Mouse (Mus musculus): ENCODE results near the gene Fgf12.

Gene Fgf12

DNA sequence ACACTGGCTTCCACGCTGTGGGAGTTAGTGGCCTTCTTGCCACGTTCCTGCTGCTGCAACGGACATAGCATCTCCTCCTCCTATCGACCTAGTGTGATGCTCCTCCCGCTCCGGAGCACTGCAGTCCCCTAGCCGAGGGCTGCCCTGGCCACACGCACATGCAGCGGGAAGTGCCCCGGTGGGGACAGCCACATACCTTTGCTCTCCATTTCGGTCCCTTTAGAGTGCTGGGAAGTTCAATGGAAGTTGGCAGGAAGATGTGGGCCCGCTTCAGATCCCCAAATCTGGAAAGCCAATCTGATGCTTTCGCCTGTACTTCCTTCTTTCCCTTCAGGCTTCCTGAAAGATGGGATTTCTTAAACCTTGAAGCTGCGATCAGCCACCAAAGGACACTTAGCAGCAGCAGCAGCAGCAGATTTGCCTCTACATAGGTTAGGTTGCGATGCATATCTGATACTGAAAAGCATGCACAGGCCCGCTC is at the start of gene Fgf12:
Fgf12 (minus strand) TSS at position 431 of the 481 bp plus-strand sequence.
- TF ChIP-seq GATA4 (IDR thresholded peaks at IDR 0.05; ENCODE audit: insufficient replicate concordance, low read length): no peak

DNA sequence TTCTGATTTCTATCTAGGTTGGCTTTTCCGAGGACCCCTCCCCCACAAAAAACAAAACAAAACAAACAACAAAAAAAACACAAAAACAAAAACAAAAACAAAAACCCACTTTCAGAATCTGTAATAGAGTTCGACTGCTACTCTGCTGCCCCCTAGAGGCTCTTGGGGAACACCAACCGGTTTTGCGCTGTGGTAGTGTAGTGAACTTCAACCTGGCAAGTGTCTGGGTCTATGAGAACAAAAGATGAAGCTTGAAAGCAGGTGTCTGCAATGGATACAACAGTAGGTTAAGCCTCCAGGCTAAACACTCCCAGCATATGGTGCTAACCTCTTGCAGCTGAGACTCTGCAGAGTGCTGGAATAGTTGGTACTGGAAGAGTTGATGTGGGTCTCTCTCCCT is 40.2 kb upstream of the Fgf12 start:
- no peak for TF ChIP-seq GATA4 (IDR thresholded peaks at IDR 0.05; ENCODE audit: insufficient replicate concordance, low read length)

DNA sequence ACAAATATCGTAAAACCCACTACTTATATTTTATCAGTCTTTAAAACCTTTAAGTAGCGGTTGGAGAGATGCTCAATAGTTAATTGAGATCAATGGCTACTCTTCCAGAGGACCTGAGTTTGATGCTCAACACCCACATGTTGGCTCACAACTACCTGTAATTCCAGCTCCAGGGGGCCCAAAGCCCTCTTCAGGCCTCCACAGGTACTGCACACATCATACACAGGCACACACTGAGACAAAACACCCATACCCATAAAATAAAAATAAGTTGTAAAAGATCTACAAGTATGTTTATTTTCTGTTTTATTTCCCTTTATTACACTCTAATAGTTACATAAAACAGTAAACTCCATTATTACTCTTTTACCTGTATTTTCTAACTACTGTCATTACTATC is 17.4 kb upstream of the Fgf12 start:
- TF ChIP-seq GATA4 (IDR thresholded peaks at IDR 0.05; ENCODE audit: insufficient replicate concordance, low read length): no peak

DNA sequence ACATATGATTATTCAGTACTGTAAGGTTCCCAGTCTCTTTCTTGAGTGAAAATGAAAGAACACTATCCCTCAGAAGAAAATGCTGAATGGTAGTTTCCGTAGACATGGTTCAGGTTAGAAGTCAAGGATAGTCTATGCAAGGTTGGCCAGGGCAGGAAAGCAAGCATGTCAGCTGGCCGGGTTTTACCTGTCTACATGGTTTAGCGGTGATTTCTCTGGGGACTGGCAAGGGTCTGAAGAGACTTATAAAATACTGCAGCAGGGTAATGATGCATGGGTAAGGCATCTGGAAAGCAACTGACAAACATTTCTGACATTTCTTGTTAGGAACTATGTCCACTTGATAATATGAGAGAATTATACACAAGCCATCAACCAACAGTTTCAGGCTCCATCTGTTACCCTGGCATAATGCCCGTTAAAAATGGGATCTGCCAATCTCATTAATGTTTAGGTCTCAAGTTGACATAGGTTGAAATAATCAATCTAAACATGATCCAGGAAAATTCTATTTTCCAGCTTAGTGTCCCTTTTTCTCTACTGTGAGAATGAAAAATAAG is 8.6 kb upstream of the Fgf12 start:
- TF ChIP-seq GATA4 (IDR thresholded peaks at IDR 0.05; ENCODE audit: insufficient replicate concordance, low read length): no peak

DNA sequence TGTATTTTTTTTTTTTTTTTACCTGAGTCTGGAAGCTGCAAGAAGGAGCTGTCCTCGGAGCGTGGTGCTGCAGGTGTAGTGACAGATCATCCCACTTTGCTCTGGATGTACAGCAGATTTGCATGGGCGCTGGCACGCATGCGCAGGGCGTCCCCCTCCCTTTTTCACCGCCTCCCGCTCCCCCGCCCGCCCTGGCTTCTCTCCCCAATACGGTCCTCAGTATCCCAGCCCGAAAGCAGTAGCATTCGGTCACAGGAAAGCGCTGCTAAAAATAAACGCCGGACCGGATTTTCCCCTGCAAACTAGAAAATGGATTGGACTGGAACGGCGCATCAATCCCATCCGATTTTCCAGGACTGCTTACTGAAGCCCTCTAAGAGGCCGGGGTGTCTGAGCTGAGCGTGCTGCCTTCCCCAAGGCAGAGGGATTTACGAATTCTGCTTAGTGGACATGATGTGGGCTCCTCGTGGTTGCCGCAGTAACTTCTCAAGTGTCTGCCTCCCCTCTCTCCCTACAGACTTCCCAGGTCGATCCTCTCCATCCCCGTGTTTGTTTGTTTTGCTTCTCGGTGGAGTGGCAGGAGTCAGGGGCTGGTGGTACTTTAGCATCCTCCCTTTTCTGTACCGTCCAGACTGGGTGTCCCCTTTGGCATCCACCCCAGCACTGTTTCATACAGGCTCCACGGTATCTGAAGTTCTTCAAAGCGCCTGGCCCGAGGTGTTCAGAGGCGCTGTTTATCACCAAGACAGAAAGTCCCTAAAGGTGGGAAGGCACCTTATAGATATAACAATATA is 453 bp upstream of the Fgf12 start:
- no peak for TF ChIP-seq GATA4 (IDR thresholded peaks at IDR 0.05; ENCODE audit: insufficient replicate concordance, low read length)

DNA sequence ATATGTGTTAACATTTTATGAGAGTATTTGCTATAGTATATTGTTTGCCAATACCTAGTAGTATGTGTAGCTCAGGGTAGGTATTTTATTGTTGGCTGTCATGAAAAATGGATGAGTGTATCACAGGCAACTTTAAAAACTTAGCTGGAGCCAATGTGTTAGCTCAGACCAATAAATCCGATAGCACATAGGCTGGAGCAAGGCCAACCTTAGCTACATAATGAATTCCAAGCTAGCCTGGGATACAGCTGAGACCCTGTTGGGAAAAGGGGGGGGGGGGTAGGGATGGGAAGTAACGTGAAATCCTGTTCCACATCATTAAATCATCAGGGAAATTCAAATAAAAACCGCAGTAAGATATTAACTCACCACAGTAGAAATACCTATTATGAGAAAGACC is 18.4 kb downstream of the Fgf12 start:
- TF ChIP-seq GATA4 (IDR thresholded peaks at IDR 0.05; ENCODE audit: insufficient replicate concordance, low read length): no peak

DNA sequence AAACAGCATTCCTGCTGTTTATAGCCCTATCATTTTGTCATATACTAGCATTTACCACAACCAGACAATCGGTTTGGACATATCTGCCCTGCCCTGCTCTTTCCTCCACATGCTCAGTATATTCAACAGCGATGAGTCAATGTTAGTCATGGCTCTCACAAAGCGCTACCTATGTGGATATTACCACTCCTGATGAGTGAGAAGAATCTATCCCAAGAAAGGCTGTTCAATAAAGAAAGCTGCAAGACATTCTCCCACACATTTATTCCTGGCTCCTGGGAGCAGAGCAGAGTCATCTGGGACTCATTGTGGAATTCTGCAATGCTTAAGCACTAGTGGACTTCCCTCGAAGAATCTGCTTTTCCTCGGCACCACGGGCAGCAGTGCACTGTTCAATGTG is 26.1 kb downstream of the Fgf12 start:
- no peak for TF ChIP-seq GATA4 (IDR thresholded peaks at IDR 0.05; ENCODE audit: insufficient replicate concordance, low read length)

DNA sequence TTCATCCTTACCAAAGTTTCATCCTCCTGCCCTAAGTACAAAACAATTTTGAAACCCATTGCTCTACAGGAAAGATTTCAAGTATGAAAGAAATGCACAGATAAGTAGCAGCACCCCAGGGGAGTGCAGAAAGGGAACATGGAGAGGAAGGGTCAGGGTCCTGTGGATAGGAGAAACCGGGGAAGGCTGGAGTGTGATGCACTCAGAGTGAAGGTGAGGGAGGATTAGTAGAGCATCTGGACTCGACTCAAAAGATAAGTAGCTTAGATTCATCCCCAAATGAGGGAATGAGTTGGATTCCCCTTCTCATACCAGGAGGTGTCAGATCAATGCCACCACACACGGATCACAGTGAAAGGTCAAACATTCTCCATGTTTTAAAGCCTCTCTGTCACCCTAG is 46.2 kb downstream of the Fgf12 start:
- no peak for TF ChIP-seq GATA4 (IDR thresholded peaks at IDR 0.05; ENCODE audit: insufficient replicate concordance, low read length)

DNA sequence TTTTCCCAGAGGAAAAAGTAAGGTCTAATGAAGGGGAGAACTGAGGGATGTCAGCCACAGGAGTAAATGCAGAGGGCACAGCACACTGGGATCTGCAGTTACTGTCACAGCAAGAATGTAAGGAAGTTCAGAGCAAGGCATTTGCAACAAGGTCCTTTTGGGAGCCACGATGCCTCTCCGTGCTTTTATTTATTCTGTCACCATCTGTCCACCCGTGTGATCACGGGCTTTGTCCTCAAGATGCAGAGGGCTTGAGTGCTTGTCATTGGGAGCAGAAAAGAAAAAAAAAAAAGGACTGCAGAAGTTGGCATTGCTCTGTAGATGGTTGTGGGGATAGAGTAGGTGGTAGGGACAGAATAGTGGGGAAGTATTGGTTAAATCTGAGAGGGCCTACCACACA is 52.5 kb downstream of the Fgf12 start:
- no peak for TF ChIP-seq GATA4 (IDR thresholded peaks at IDR 0.05; ENCODE audit: insufficient replicate concordance, low read length)

DNA sequence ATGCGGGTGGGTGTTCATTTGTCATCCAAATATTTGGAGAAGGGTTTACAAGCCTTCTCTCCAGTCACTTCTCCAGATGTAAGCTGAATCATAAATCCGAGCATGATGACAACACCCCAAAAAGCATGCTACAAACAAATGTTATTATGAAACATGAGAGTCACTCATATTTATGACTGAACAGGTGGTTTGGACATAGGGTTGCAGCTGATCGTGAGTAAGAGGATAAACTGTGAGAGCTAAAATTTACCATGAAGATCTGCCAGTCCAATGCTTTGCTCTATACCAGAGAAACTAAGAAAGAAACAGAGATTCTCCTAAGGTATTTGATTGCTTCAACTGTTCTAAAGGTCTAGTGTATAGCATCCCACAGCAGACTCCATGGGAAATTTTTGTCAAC is 56.0 kb downstream of the Fgf12 start:
- no peak for TF ChIP-seq GATA4 (IDR thresholded peaks at IDR 0.05; ENCODE audit: insufficient replicate concordance, low read length)

DNA sequence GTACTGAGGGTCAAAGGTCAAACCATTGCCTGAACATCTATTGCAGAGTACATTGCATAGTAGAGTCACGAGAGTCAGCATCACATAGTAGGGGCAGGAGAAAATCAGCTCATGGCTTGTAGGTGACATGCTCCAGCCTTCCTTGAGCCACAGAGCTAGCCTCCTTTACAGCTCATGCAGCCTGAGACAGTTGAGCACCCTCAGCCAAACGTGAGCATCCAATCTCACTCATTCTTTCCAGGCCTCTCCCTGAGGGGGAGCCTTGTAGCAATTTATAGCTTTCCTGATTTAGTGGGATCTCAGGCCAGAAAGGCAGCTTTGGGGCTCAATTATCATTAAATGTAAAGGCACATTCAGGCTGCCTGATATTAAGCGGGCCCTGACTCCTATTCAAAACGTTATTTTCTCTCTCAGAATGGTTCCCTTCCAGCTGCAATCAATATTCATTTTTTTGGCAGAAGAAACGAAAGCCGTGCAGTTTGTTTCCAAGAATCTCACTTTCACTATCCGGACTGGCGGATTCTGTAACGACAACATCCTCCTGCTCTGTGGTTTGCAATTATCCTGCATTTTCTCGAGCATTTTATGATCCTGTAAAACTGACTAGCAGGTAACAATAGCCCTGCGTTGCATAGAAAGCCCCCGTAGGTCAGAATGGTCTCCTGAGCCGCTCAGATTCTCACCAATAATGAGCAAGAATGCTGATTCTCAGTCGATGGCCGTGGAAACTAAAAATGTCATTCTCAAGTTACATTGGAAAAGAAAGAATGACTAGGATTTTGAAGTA is 58.6 kb downstream of the Fgf12 start:
- no peak for TF ChIP-seq GATA4 (IDR thresholded peaks at IDR 0.05; ENCODE audit: insufficient replicate concordance, low read length)

DNA sequence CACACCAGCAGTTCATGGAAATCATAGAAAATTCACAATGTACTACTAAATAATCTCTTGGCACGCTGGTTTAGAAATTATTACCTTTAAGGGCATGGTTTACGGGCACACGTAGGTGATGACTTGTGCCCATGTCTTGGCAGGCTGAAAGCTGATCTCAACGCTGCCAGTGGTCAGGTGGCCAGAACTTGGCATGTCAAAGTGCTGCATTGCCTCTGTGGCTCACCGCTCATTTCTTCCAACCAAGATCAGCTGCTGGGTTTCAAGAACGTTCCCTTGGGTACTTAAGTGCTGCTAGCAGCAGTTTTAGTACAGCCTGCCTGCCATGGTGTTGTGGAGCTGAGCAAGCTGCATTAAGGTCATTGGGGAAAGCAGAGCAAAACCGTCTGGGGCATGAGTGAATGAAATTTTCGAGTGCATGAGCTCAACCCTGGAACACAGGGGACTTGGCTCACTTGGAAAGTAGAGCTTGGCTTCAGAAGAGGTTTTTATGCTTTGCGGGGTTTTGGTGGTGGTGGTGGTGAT is 63.9 kb downstream of the Fgf12 start:
- TF ChIP-seq GATA4 (IDR thresholded peaks at IDR 0.05; ENCODE audit: insufficient replicate concordance, low read length): no peak

DNA sequence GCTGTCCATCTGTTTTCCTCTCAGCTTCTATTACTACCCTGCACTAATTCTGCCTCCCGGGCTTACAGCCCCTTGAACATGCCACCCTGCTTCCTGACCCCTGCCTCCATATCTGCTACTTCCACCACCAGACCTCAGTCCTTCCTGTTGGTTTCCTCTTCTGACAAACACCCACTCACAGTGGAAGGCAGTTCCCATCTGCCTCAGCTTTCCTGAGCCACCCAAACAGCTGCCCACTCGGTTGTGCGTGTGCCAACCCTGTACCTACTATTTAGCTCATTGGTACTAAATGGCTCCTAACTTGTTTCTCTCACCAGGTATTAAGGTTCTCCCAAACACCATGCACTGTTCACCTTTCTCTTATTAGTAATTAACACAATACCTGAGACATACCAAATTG is 71.2 kb downstream of the Fgf12 start:
- no peak for TF ChIP-seq GATA4 (IDR thresholded peaks at IDR 0.05; ENCODE audit: insufficient replicate concordance, low read length)

DNA sequence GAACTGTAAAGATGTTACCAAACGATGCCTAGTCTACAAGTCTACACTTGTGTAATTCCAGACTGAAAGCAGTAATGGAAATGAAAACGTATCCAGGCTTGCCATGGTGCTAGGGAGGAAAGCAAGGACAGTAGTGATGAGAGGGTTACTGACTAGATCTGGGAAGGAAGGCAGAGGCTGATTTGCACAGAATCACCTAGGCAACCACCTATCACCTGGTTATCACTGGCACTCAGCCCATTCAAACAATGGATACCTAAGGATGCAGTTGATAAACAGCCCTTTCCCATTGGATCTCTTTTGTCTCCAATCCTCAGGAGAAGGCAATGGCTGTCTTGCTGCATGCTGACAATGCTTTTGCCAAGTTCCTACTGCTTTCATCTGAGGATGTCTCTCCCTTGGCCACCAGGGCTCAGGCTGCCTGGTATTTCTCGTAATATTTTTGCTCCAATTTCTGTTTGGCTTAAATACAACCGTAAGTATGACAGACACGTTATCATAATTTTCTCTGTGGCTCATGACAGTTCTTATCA is 84.0 kb downstream of the Fgf12 start:
- no peak for TF ChIP-seq GATA4 (IDR thresholded peaks at IDR 0.05; ENCODE audit: insufficient replicate concordance, low read length)

DNA sequence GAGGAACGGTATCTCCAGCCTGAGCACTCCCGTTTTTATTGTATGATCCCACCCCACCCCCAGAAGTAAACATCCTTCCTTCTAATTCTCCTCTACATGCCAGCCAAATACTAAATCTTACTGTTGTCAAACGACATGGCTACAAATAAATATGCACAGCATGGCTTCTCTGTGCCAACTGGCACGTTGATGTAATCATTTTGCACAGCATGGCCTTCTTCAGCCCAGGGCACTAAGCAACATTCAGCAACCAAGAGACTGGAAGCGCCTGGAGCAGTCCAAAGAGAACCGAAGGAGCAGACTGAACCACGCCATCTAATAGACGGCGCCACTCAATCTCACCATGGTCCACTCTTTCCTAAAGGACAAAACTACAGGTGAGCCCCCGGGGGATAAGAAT is 100.2 kb downstream of the Fgf12 start:
- TF ChIP-seq GATA4 (IDR thresholded peaks at IDR 0.05; ENCODE audit: insufficient replicate concordance, low read length): no peak

Data from liver, adult (tissue).